Mouse (Mus musculus): ENCODE measurements around the gene Aldh4a1.

Aldh4a1 gene

DNA sequence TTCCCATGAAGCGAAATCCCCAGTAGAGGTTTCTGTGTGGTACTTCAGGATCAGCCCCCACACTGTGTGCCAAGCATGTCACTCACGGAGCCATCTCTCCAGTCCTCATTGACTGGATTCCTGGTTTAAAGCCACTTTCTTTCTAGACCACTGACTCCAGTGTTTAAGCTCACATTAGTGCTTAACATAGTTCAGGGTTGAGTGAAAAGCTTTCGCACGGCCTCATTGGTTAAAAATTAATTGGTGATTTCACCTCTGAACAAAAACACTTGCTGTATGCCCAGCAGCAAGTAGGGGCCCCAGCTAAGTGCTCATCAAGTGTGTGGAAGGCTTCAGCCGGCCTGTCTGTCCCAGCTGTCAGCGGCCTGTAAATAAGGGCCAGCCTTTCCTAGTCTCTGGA lies 45.0 kb downstream of the Aldh4a1 start:
- TF ChIP-seq GATA4 (IDR thresholded peaks at IDR 0.05; ENCODE audit: insufficient replicate concordance, low read length) = no peak

GRCm38 (mm10) chr4:139669847-139670246 lies 47.2 kb downstream of the Aldh4a1 start:
- no peak for TF ChIP-seq GATA4 (IDR thresholded peaks at IDR 0.05; ENCODE audit: insufficient replicate concordance, low read length)

- no peak for TF ChIP-seq GATA4 (IDR thresholded peaks at IDR 0.05; ENCODE audit: insufficient replicate concordance, low read length)
These were observed 53.0 kb downstream of the Aldh4a1 start for GRCm38 (mm10) chr4:139675696-139676095.

- TF ChIP-seq GATA4 (IDR thresholded peaks at IDR 0.05; ENCODE audit: insufficient replicate concordance, low read length) = no peak
These were observed 61.3 kb downstream of the Aldh4a1 start for GRCm38 (mm10) chr4:139683728-139684638.

DNA sequence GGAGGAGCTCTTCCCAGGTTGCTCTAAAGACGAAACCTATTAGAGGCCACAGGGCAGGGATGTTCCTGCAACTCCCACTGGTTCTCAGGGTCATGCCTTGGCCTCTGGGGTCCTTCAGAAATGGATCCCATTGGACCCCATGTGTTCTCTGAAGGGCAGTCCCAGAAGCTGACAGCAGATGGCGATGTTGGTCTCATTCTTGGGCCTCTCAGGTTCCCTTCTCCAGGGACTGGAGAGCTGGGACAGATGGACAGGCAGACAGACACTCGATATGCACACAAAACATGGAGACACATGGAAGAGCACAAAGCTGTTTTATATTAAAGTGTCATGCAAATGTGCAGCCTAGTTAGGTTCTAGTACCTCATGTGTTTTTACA lies 62.0 kb downstream of the Aldh4a1 start:
- TF ChIP-seq GATA4 (IDR thresholded peaks at IDR 0.05; ENCODE audit: insufficient replicate concordance, low read length) = no peak

DNA sequence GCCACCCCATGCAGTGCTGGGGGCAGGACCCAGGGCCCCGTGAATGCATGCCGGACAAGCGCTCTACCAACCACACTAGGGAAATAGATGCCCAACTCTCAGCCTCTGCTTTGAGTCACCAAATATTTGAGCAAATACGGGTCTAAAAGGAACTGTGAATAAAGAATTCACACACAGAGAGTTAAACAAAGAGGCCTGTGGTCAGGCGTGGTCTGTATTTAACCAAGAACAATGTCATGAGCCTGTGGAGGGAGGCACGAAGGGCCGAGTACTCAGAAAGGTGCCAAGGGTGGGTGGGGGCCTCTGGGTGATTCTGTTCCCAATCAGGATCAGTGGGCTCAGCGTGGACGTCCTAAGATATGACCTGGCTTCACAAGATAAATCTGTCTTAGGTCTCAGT lies 65.4 kb downstream of the Aldh4a1 start:
- no peak for TF ChIP-seq GATA4 (IDR thresholded peaks at IDR 0.05; ENCODE audit: insufficient replicate concordance, low read length)

GRCm38 (mm10) chr4:139689627-139690269 lies 67.1 kb downstream of the Aldh4a1 start:
- TF ChIP-seq GATA4 (IDR thresholded peaks at IDR 0.05; ENCODE audit: insufficient replicate concordance, low read length) = no peak

DNA sequence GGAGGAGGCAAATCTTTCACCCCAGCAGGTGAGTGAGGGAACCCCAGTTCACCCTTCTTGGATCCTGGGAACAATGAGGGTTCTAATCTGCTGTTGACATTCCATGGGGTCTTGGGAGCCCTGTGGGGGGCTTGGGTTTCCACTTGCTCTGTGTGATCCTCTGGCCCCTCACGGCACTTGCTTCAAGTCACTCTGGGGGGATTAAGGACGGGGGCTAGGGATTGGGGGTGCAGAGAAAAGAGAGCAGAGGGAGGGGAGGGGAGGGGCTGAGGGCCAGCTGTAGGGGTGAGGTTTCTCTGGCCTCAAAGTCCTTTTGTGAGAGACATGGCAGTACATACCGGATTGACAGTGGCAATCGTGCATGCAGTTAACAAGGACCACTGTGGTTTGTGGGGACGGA lies 70.6 kb downstream of the Aldh4a1 start:
- no peak for TF ChIP-seq GATA4 (IDR thresholded peaks at IDR 0.05; ENCODE audit: insufficient replicate concordance, low read length)

DNA sequence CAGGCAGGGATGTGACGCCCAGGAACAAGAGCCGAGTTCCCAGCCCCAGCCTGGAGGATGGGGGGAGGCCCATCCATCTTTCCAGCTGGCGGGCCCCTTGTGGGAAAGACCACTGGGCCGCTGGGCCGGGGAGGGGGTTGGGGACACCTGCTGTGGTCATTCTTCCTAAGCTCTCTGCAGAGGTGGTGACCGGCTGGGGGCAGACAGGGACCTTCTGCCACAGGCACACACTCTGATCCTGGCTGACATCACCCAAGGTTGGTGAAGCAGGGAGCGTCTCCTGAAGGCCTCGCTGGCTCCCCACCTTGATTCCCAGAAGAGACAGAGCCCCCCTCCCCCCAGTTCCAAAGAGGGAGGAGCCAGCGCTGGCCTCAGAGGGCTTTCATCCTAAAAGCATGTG lies 75.1 kb downstream of the Aldh4a1 start:
- TF ChIP-seq GATA4 (IDR thresholded peaks at IDR 0.05; ENCODE audit: insufficient replicate concordance, low read length) = no peak

GRCm38 (mm10) chr4:139698602-139699001 lies 75.9 kb downstream of the Aldh4a1 start:
- TF ChIP-seq GATA4 (IDR thresholded peaks at IDR 0.05; ENCODE audit: insufficient replicate concordance, low read length) = no peak

Data from liver, adult (tissue).